ENCODE assay signal across 19 mouse cellular contexts in genomic region chr3:117498138-117498897, GRCm38 (mm10).
A peak's percentile ranks its signal among the peaks of the same experiment; 100 is the strongest.
DNase-seq lines count a peak whose midpoint lies in the region; ATAC-seq and TF ChIP-seq lines count a peak whose summit lies in the region.
"Had no signal": no experiment of that assay in that cellular context is flagged by ENCODE, and none has a peak within 500 bp of the region (broad histone marks: within the 10 kb centered on the region; RNA-seq: fewer than 3 reads in every experiment).

No protein-coding gene starts in this region.

- H3K36me3 ChIP-seq in embryonic facial prominence, embryonic 11.5 days (replicated peaks; ENCODE audit: control insufficient read depth, insufficient read depth, low read depth, low read length), result no peaks in the 10 kb centered on the region
- H3K36me3 ChIP-seq in embryonic facial prominence, embryonic 10.5 days (replicated peaks), result no peaks in the 10 kb centered on the region
- H3K36me3 ChIP-seq in liver, postnatal 0 days (replicated peaks; ENCODE audit: insufficient read depth, low read length), result no peaks in the 10 kb centered on the region
- H3K36me3 ChIP-seq in liver, embryonic 12.5 days, result no peaks in the 10 kb centered on the region
- H3K36me3 ChIP-seq in E14TG2a.4 (ENCODE audit: insufficient read depth, low read length), result no peaks in the 10 kb centered on the region
- H3K36me3 ChIP-seq in hindbrain, embryonic 10.5 days, result no peaks in the 10 kb centered on the region
- no peaks in the 10 kb centered on the region for H3K36me3 ChIP-seq in forebrain, embryonic 15.5 days
- H3K36me3 ChIP-seq: embryonic facial prominence, embryonic 12.5 days; limb, embryonic 12.5 days; lung, embryonic 15.5 days; midbrain, embryonic 12.5 days; neural tube, embryonic 13.5 days had no signal

- WGBS in embryonic facial prominence, embryonic 11.5 days, result 78% methylated on average over 5 of the region's 5 CpGs
- 83% methylated on average over 5 of the region's 5 CpGs for WGBS in embryonic facial prominence, embryonic 10.5 days
- WGBS in liver, postnatal 0 days (ENCODE audit: insufficient replicate concordance), result 75% methylated on average over 5 of the region's 5 CpGs
- 69% methylated on average over 5 of the region's 5 CpGs for WGBS in liver, embryonic 12.5 days (ENCODE audit: insufficient replicate concordance)
- WGBS in hindbrain, embryonic 10.5 days, result 84% methylated on average over 5 of the region's 5 CpGs
- 81% methylated on average over 5 of the region's 5 CpGs for WGBS in forebrain, embryonic 15.5 days

- ATAC-seq in embryonic facial prominence, embryonic 11.5 days (replicated peaks; ENCODE audit: insufficient number of reproducible peaks, low FRiP score, low TSS enrichment, low read depth), result no peak
- ATAC-seq in liver, postnatal 0 days, result no peak
- no peak for ATAC-seq in liver, embryonic 12.5 days
- ATAC-seq in common myeloid progenitor, adult 5-6 weeks (replicated peaks; ENCODE audit: low read depth, poor library complexity, severe bottlenecking), result peak; percentile 66
- no peak for ATAC-seq in forebrain, embryonic 15.5 days (replicated peaks)

- H3K4me2 ChIP-seq in embryonic facial prominence, embryonic 11.5 days (ENCODE audit: low read depth, low read length), result no peak overlapping the region
- H3K4me2 ChIP-seq in liver, postnatal 0 days (ENCODE audit: low read depth, low read length), result no peak overlapping the region
- no peak overlapping the region for H3K4me2 ChIP-seq in liver, embryonic 12.5 days
- no peak overlapping the region for H3K4me2 ChIP-seq in forebrain, embryonic 15.5 days (replicated peaks)
- H3K4me2 ChIP-seq: embryonic facial prominence, embryonic 12.5 days; limb, embryonic 12.5 days; lung, embryonic 15.5 days; midbrain, embryonic 12.5 days; neural tube, embryonic 13.5 days had no signal

- peak; percentile 15 for DNase-seq in embryonic facial prominence, embryonic 11.5 days (ENCODE audit: low spot score)
- DNase-seq in embryonic facial prominence, embryonic 10.5 days (ENCODE audit: low spot score), result no peak
- no peak for DNase-seq in liver, postnatal 0 days
- no peak for DNase-seq in hindbrain, embryonic 10.5 days (ENCODE audit: low spot score)
- DNase-seq: B cell, adult 2 months; cerebellum, adult 2 months; heart, postnatal 14 days; retina, postnatal 1 day had no signal

- TF ChIP-seq CTCF in liver, postnatal 0 days (IDR thresholded peaks at IDR 0.05; ENCODE audit: low read depth), result peak; percentile 15; the same call in 1 of the 2 replicates
- TF ChIP-seq CTCF in E14TG2a.4 (conservative IDR thresholded peaks at IDR 0.05; ENCODE audit: low read length), result peak; percentile 75

- H3K27ac ChIP-seq in embryonic facial prominence, embryonic 11.5 days (replicated peaks; ENCODE audit: low read depth, low read length), result no peak overlapping the region
- no peak overlapping the region for H3K27ac ChIP-seq in embryonic facial prominence, embryonic 10.5 days (replicated peaks)
- H3K27ac ChIP-seq in liver, postnatal 0 days (ENCODE audit: low read depth), result no peak overlapping the region
- H3K27ac ChIP-seq in liver, embryonic 12.5 days, result no peak overlapping the region
- H3K27ac ChIP-seq in hindbrain, embryonic 10.5 days, result no peak overlapping the region
- H3K27ac ChIP-seq in forebrain, embryonic 15.5 days (replicated peaks), result no peak overlapping the region
- H3K27ac ChIP-seq: embryonic facial prominence, embryonic 12.5 days; kidney, postnatal 0 days; limb, embryonic 12.5 days; lung, embryonic 15.5 days; midbrain, embryonic 12.5 days; neural tube, embryonic 13.5 days; stomach, postnatal 0 days had no signal

- H3K4me1 ChIP-seq in embryonic facial prominence, embryonic 11.5 days (ENCODE audit: control insufficient read depth, insufficient read depth, low read length), result no peaks in the 10 kb centered on the region
- H3K4me1 ChIP-seq in embryonic facial prominence, embryonic 10.5 days, result no peaks in the 10 kb centered on the region
- H3K4me1 ChIP-seq in liver, postnatal 0 days (ENCODE audit: insufficient read depth), result no peaks in the 10 kb centered on the region
- H3K4me1 ChIP-seq in liver, embryonic 12.5 days, result no peaks in the 10 kb centered on the region
- no peaks in the 10 kb centered on the region for H3K4me1 ChIP-seq in E14TG2a.4 (replicated peaks; ENCODE audit: low read depth, low read length)
- no peaks in the 10 kb centered on the region for H3K4me1 ChIP-seq in hindbrain, embryonic 10.5 days (replicated peaks)
- no peaks in the 10 kb centered on the region for H3K4me1 ChIP-seq in forebrain, embryonic 15.5 days
- H3K4me1 ChIP-seq: embryonic facial prominence, embryonic 12.5 days; limb, embryonic 12.5 days; lung, embryonic 15.5 days; midbrain, embryonic 12.5 days; neural tube, embryonic 13.5 days had no signal

- H3K27me3 ChIP-seq in embryonic facial prominence, embryonic 11.5 days (ENCODE audit: control insufficient read depth, insufficient read depth, low read length), result no peaks in the 10 kb centered on the region
- no peaks in the 10 kb centered on the region for H3K27me3 ChIP-seq in embryonic facial prominence, embryonic 10.5 days (replicated peaks; ENCODE audit: low read depth, poor library complexity, severe bottlenecking)
- H3K27me3 ChIP-seq in liver, postnatal 0 days (ENCODE audit: insufficient read depth, low read length), result no peaks in the 10 kb centered on the region
- no peaks in the 10 kb centered on the region for H3K27me3 ChIP-seq in liver, embryonic 12.5 days (replicated peaks)
- H3K27me3 ChIP-seq in E14TG2a.4 (ENCODE audit: insufficient read depth, low read length), result no peaks in the 10 kb centered on the region
- H3K27me3 ChIP-seq in hindbrain, embryonic 10.5 days (ENCODE audit: insufficient read depth, poor library complexity, severe bottlenecking), result no peaks in the 10 kb centered on the region
- no peaks in the 10 kb centered on the region for H3K27me3 ChIP-seq in forebrain, embryonic 15.5 days
- H3K27me3 ChIP-seq: embryonic facial prominence, embryonic 12.5 days; limb, embryonic 12.5 days; lung, embryonic 15.5 days; midbrain, embryonic 12.5 days; neural tube, embryonic 13.5 days had no signal

- TF ChIP-seq EP300 in liver, postnatal 0 days (IDR thresholded peaks at IDR 0.05; ENCODE audit: low read depth), result no peak

- no peaks in the 10 kb centered on the region for H3K9me3 ChIP-seq in embryonic facial prominence, embryonic 11.5 days (replicated peaks; ENCODE audit: control insufficient read depth, low read length)
- H3K9me3 ChIP-seq in embryonic facial prominence, embryonic 10.5 days, result no peaks in the 10 kb centered on the region
- H3K9me3 ChIP-seq in liver, postnatal 0 days (ENCODE audit: low read length), result no peaks in the 10 kb centered on the region
- H3K9me3 ChIP-seq in liver, embryonic 12.5 days (replicated peaks), result no peaks in the 10 kb centered on the region
- no peaks in the 10 kb centered on the region for H3K9me3 ChIP-seq in E14TG2a.4 (ENCODE audit: low read length)
- no peaks in the 10 kb centered on the region for H3K9me3 ChIP-seq in hindbrain, embryonic 10.5 days
- H3K9me3 ChIP-seq in forebrain, embryonic 15.5 days, result no peaks in the 10 kb centered on the region
- H3K9me3 ChIP-seq: embryonic facial prominence, embryonic 12.5 days; limb, embryonic 12.5 days; lung, embryonic 15.5 days; midbrain, embryonic 12.5 days; neural tube, embryonic 13.5 days had no signal

- no peak overlapping the region for H3K4me3 ChIP-seq in embryonic facial prominence, embryonic 11.5 days (ENCODE audit: low read depth, low read length)
- H3K4me3 ChIP-seq in embryonic facial prominence, embryonic 10.5 days, result no peak overlapping the region
- H3K4me3 ChIP-seq in liver, postnatal 0 days (ENCODE audit: low read depth, low read length), result no peak overlapping the region
- H3K4me3 ChIP-seq in liver, embryonic 12.5 days, result no peak overlapping the region
- no peak overlapping the region for H3K4me3 ChIP-seq in E14TG2a.4 (replicated peaks; ENCODE audit: low read length)
- H3K4me3 ChIP-seq in hindbrain, embryonic 10.5 days, result no peak overlapping the region
- no peak overlapping the region for H3K4me3 ChIP-seq in forebrain, embryonic 15.5 days
- H3K4me3 ChIP-seq: embryonic facial prominence, embryonic 12.5 days; limb, embryonic 12.5 days; lung, embryonic 15.5 days; midbrain, embryonic 12.5 days; neural tube, embryonic 13.5 days had no signal

- H3K9ac ChIP-seq in embryonic facial prominence, embryonic 11.5 days (replicated peaks; ENCODE audit: low read length), result no peak overlapping the region
- H3K9ac ChIP-seq in liver, postnatal 0 days (replicated peaks), result no peak overlapping the region
- no peak overlapping the region for H3K9ac ChIP-seq in liver, embryonic 12.5 days
- H3K9ac ChIP-seq in forebrain, embryonic 15.5 days (replicated peaks), result no peak overlapping the region
- H3K9ac ChIP-seq: embryonic facial prominence, embryonic 12.5 days; limb, embryonic 12.5 days; lung, embryonic 15.5 days; midbrain, embryonic 12.5 days; neural tube, embryonic 13.5 days had no signal
